Mouse (Mus musculus): ENCODE measurements around the gene Atf7.

Atf7 gene

DNA sequence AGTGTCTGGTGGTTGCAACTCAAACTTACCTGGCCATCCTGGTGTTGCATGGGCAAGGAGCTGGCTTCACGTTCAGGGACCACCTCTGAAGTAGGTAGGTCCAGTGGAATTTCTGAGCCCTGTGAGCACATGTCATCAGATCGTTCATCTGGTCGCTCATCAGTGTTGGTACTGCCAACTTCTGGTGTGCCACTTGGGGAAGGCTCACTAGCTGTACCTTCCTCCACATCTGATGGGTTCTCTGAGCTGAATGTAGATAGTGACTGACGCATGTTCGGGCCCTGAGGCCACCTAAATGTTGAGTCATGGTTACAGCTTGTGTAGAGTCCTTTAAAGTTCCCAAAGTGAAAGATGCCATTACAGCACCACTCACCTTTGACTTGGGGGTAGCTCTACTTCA, 124.8 kb downstream of the Atf7 start:
- DNase-seq (ENCODE audit: low spot score in 2 of 2): no peak

DNA sequence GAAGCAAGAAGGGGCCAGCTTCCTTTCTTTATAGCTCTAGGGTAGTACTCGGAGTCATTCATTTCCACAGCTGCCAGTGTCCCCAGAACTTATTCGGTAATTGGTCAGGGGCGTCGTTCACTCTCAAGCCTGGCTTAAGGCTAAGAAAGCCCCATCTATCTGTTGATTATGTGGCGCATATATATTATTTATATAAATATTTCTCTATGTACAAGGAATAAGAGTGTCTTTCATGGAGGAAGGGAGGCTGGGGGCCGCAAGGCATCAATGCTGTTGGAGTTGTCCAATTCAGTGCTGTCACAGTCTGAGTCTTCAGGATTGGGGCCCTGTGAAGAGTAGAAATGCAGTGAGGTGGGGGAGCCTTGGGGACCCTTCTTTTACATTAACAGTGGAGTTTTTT, 125.4 kb downstream of the Atf7 start:
- DNase-seq (ENCODE audit: low spot score in 2 of 2): no peak

GRCm38 (mm10) chr15:102499370-102499769, 125.9 kb downstream of the Atf7 start:
- no peak for DNase-seq (ENCODE audit: low spot score in 2 of 2)

- DNase-seq (ENCODE audit: low spot score in 2 of 2): no peak
Measured at GRCm38 (mm10) chr15:102498322-102498721, 126.9 kb downstream of the Atf7 start.

DNA sequence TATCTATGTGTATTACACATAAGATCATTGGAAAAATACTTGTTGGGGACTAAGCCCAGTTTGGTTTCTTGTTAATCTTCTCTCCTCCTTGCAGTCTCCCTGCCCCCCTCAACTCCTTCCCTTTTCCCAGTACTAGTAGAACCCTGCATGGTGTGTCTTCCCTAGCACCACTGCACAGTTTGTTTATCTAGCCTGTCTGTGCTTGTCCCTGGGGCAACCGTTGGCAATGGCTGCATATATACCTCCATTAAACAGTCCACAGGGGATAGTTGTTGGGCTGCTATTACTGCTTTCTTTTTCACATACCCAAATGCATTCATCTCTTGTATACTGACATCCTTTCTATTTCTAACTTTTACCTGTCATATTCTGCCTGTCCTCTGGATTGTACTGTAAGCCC, 137.6 kb downstream of the Atf7 start:
- no peak for DNase-seq (ENCODE audit: low spot score in 2 of 2)

DNA sequence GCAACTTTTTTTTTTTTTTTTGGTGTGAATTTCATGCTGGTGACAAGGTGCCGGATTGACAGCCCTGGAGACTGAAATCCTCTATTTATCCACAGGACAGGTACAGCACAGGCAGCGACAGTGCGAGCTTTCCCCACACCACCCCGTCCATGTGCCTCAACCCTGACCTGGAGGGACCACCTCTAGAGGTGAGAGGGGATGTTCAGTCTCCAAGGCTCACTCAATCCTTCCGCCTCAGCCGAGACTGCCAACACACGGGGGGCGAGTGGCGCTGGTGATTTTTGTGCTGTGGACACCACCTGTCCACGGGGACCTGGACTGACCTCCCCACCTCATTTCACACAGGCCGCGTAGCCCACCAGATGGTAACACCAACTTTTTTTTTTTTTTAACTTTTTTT, 139.4 kb downstream of the Atf7 start:
- no peak for DNase-seq (ENCODE audit: low spot score in 2 of 2)

DNA sequence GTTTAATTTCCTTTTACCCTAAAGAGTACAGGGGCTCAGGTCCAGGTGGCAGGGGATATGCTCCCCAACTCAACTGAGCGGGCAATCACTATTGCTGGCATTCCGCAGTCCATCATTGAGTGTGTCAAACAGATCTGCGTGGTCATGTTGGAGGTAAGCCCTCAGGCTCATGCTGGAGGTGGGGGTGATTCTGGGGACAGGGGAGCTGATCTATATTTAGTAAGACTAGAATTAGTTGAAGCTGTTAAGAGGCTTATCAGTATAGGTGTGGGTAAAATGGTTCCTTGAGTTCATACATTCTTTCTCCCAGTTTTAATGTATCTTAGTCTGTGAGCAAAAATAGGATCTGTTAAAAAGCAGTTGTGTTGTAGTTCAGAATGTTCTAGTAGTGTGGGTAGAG, 142.1 kb downstream of the Atf7 start:
- DNase-seq (ENCODE audit: low spot score in 2 of 2): no peak
